Comparison of ENCODE assay signal across 8 mouse cellular contexts in the genomic region with DNA sequence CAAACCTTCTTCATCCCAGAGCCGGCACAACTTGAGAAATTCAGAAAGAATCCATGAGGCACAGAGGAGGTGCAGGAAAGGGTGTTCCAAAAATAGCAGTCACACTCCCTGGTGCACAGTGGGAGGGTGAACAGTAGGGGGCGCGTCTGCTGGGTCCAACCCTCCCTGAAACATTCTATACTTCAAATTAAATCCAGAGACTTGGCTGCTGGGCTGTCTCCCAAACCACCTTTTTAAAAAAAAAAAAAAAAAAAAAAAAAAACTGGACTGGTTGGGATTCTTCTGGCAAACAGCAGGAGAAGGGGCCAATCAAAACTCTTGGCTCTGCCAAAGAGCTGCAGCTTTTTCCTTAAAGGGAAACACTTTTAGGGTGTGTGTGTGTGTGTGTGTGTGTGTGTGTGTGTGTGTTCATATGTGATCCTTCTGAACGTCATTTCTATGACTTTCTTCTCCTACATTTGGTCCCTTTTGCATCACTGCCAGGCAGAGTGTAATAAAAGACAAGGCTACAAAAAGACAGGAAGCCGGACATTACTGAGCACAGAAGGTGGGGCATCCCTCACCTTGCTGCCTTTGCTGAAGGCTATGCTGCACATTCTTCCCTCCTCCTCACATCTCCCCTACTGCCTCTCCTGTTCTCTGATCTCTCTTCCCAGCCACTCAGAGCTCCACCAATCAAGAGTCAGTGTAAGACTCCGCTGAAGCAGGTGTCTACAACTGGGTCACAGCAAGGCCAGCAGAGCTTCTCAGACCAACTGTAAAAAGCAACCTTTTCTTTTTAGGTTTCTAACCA. TPM values are rescaled to one million over a fixed set of nuclear protein-coding genes. Genes with fewer than 3 reads are reported as not detected.
A peak's percentile ranks its signal among the peaks of the same experiment; 100 is the strongest.
DNase-seq lines count a peak whose midpoint lies in the region; ATAC-seq and TF ChIP-seq lines count a peak whose summit lies in the region.
"Had no signal": no experiment of that assay in that cellular context is flagged by ENCODE, and none has a peak within 500 bp of the region (broad histone marks: within the 10 kb centered on the region; RNA-seq: fewer than 3 reads in every experiment).

No protein-coding gene starts in this region.

- H3K4me2 ChIP-seq in heart, embryonic 14.5 days (ENCODE audit: low read length): peak overlapping the region; percentile 43
- H3K4me2 ChIP-seq in kidney, postnatal 0 days (ENCODE audit: low read length): no peak overlapping the region

- H3K9me3 ChIP-seq in heart, embryonic 14.5 days (ENCODE audit: control insufficient read depth, low read length): no peaks in the 10 kb centered on the region
- no peaks in the 10 kb centered on the region for H3K9me3 ChIP-seq in kidney, postnatal 0 days (replicated peaks; ENCODE audit: low read length)
- H3K9me3 ChIP-seq: megakaryocyte, embryonic 14.5 days had no signal

- TF ChIP-seq POLR2A in bone marrow macrophage, adult 2 months (IDR thresholded peaks at IDR 0.05; ENCODE audit: borderline replicate concordance, low read depth, low read length): no peak
- no peak for TF ChIP-seq POLR2A in lung, adult 2 months (IDR thresholded peaks at IDR 0.05; ENCODE audit: borderline replicate concordance, extremely low read depth, low read depth, low read length)

- no peak overlapping the region for H3K27ac ChIP-seq in bone marrow macrophage, adult 2 months (ENCODE audit: insufficient read depth, low read depth, low read length)
- peak overlapping the region; percentile 62 to 74 for H3K27ac ChIP-seq in heart, embryonic 14.5 days (replicated peaks in 1 of 2; ENCODE audit: control insufficient read depth in 1 of 2, insufficient read depth in 1 of 2, low read depth in 2 of 2, low read length in 2 of 2)
- no peak overlapping the region; the same call in 1 of the 2 replicates for H3K27ac ChIP-seq in kidney, postnatal 0 days

- H3K4me3 ChIP-seq in bone marrow macrophage, adult 2 months (ENCODE audit: insufficient read depth, low read length): no peak overlapping the region
- H3K4me3 ChIP-seq in heart, embryonic 14.5 days (ENCODE audit: control insufficient read depth in 1 of 2, insufficient read depth in 1 of 2, low read depth in 1 of 2, low read length in 2 of 2): no peak overlapping the region
- H3K4me3 ChIP-seq in kidney, postnatal 0 days (replicated peaks; ENCODE audit: low read depth, low read length): no peak overlapping the region
- H3K4me3 ChIP-seq in lung, adult 2 months (replicated peaks; ENCODE audit: extremely low read depth, low read depth, low read length): no peak overlapping the region
- H3K4me3 ChIP-seq: megakaryocyte, embryonic 14.5 days had no signal

- WGBS in heart, embryonic 14.5 days: 17% methylated on average over 6 of the region's 6 CpGs
- 25% methylated on average over 6 of the region's 6 CpGs for WGBS in kidney, postnatal 0 days
- 22% methylated on average over 6 of the region's 6 CpGs for WGBS in lung, adult 2 months

- ATAC-seq in heart, embryonic 14.5 days (ENCODE audit: insufficient number of reproducible peaks, insufficient read depth, low FRiP score, low read depth): peak; percentile 57; the same call in 1 of the 2 replicates
- ATAC-seq in kidney, postnatal 0 days (replicated peaks; ENCODE audit: low FRiP score, low read depth): no peak

- TF ChIP-seq CTCF in bone marrow macrophage, adult 2 months (IDR thresholded peaks at IDR 0.05; ENCODE audit: low read depth, low read length): peak; percentile 48
- TF ChIP-seq CTCF in kidney, postnatal 0 days (IDR thresholded peaks at IDR 0.05; ENCODE audit: low read depth): peak; percentile 66
- peak; percentile 68 for TF ChIP-seq CTCF in lung, adult 2 months (IDR thresholded peaks at IDR 0.05; ENCODE audit: insufficient read depth, low read length)

- DNase-seq in MN1 (ENCODE audit: low spot score): peak; percentile 70
- DNase-seq in fibroblast of lung, adult 2 months (ENCODE audit: low read depth): peak; percentile 93
- DNase-seq in kidney, postnatal 0 days (ENCODE audit: low spot score): peak; percentile 84
- DNase-seq in lung, adult 2 months: peak; percentile 58
- DNase-seq in right cerebral cortex, postnatal 10 days (ENCODE audit: low spot score in 2 of 2): peak; percentile 74 to 80

- peak overlapping the region; percentile 54 for H3K9ac ChIP-seq in heart, embryonic 14.5 days (ENCODE audit: low read length)
- no peak overlapping the region for H3K9ac ChIP-seq in kidney, postnatal 0 days (ENCODE audit: low read depth, low read length)

- no peaks in the 10 kb centered on the region for H3K27me3 ChIP-seq in heart, embryonic 14.5 days (ENCODE audit: control insufficient read depth, insufficient read depth, low read length)
- H3K27me3 ChIP-seq in kidney, postnatal 0 days (ENCODE audit: insufficient read depth, low read length): no peaks in the 10 kb centered on the region

- H3K4me1 ChIP-seq in bone marrow macrophage, adult 2 months (ENCODE audit: control insufficient read depth, insufficient read depth, low read length): no peaks in the 10 kb centered on the region
- H3K4me1 ChIP-seq in heart, embryonic 14.5 days (ENCODE audit: control insufficient read depth in 2 of 2, insufficient read depth in 2 of 2, low read length in 2 of 2): peaks cover 13 to 49% of the 10 kb centered on the region in 2 experiments
- peaks cover 9% of the 10 kb centered on the region; the same call in 1 of the 2 replicates for H3K4me1 ChIP-seq in kidney, postnatal 0 days (replicated peaks; ENCODE audit: insufficient read depth, low read length)
- peaks cover 7% of the 10 kb centered on the region for H3K4me1 ChIP-seq in lung, adult 2 months (ENCODE audit: control insufficient read depth, insufficient read depth, low read length)
- H3K4me1 ChIP-seq: megakaryocyte, embryonic 14.5 days had no signal

- H3K36me3 ChIP-seq in heart, embryonic 14.5 days (ENCODE audit: control insufficient read depth, insufficient read depth, low read length): no peaks in the 10 kb centered on the region
- no peaks in the 10 kb centered on the region for H3K36me3 ChIP-seq in kidney, postnatal 0 days (ENCODE audit: insufficient read depth, low read length)

RNA-seq across cellular contexts. Expression of a gene that starts 49.2 kb away (rescaled TPM):
- 1.3 and 2.0 TPM in 2 replicates for polyA plus RNA-seq in bone marrow macrophage, adult 2 months (2012; ENCODE audit: insufficient read depth, insufficient read length, missing spikeins)
- polyA plus RNA-seq in heart, embryonic 14.5 days (2014; fragmentation: Nextera tagmentation; extraction: Ambion mirVana): 84.3 and 89.1 TPM in 2 replicates
- 22.7 and 25.1 TPM in 2 replicates for polyA plus RNA-seq in kidney, postnatal 0 days (2015; fragmentation: Nextera tagmentation; extraction: Ambion mirVana)
- 65.0 and 72.0 TPM in 2 replicates for polyA plus RNA-seq in lung, adult 2 months (2012; rRNA removed)

Comparison
In these comparisons a context has a peak if more than half of its experiments do, and no peak if none do; other contexts are left out.
1. H3K27ac ChIP-seq: peak in heart, embryonic 14.5 days (2 of 2); none in bone marrow macrophage, adult 2 months (single experiment) and kidney, postnatal 0 days (single experiment).
2. Peak in every context shown above with its lines, with median percentiles within 50 percentile points of each other: DNase-seq and CTCF ChIP-seq.